Mouse (Mus musculus) cerebellum, adult (tissue): ENCODE measurements around the gene Slain1.
"Not testable (repeated sequence)": the region's sequence is repeated elsewhere in the genome, so short reads cannot be mapped to it uniquely, and the experiment has no call there.

Experiments used
- ATAC-seq: cut with Nextera tagmentation; 2 replicates; pipeline ENCODE4 v1.9.2; 2017; ENCODE audit warnings: mild to moderate bottlenecking, moderate library complexity, mixed read lengths; ENCODE audit not compliant: insufficient number of reproducible peaks, low FRiP score, low TSS enrichment

The Slain1 gene

DNA sequence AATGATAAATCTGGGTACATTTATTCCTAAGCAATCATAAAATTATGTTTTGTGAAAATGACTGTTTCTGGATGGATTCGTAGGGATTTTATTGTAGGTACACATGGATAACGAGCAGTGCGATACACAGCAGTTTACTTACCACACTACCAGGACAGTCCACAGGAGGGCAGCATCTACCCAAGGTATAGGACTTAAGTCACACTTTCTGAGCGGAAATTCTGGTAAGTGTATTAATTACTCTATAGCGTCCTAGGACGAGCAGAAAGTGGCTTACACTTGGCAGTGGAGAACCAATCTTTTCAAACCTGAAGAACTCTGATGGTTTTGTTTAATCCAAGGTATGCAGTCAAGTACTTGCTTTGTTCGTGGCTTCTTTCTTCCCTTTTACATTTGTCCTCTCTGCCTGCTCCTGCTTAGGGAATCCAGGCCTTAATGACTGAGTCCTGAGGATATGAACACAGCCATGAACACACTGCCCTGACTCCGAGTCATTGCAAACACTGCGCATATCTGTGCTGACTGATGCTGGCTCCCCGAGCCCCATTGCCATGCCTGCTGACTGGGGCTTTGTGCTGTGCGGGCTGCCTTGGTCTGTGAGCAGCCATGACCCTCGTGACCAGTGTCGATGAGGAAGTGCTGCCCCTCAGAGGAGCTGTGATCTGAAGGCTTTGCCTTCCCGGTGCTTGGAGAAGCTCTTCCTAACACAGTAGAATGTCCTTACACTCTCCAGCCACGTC, 69.0 kb downstream of the Slain1 start:
- peak; percentile 62 for ATAC-seq

DNA sequence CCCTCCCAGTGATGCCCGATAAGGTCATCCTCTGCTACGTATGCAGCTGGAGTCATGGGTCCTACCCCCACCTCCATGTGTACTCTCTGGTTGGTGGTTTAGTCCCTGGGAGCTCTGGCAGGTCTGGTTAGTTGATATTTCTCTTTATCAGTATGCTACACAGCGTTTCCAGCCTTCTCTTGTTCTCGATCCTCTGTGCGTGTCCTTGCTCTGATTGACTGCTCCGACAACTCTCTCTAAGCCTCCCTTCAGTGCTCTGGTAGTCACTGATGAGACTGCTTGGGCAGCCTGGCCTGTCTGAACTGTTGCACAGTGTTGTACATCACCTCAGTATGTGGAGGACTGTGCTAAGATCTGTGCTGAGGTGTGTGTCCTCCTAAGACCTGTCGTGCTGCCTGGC, 70.1 kb downstream of the Slain1 start:
- ATAC-seq = no peak

DNA sequence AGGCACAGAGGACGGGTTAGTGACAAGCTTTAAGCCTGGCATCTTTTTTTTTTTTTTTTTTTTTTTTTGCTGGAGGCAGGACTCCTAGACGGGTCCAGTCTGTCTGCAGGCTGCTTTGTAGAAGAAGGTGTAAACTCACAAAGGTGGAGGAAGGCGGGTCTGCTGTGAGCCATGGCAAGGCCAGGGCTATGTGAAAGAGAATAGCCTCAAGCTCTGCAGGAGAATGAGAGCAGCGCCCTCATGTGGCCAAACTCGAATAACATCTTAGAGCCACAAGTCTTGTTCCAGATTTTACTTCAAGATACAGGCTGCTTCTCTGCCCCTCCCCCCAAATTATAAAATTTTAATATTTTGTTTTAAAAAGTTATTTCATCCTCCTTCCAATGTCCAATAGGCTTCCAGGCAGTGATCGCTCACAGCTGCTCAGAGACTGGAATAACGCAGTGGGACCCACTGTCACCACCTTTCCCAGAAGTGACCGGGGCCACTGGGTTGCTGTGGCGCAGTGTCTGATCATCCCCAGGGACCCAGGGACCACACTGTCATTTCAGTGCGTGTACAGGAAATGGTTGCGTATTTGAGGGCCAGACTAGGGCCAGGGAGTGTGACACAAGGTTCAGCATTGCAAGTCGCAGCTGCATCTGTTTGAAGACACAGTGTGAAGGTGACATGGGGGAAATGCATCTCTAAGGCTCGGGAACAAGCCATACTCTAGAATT, 70.8 kb downstream of the Slain1 start:
- 0 out of 2 replicates have a peak, but pooled peaks have one; percentile 49 for ATAC-seq

DNA sequence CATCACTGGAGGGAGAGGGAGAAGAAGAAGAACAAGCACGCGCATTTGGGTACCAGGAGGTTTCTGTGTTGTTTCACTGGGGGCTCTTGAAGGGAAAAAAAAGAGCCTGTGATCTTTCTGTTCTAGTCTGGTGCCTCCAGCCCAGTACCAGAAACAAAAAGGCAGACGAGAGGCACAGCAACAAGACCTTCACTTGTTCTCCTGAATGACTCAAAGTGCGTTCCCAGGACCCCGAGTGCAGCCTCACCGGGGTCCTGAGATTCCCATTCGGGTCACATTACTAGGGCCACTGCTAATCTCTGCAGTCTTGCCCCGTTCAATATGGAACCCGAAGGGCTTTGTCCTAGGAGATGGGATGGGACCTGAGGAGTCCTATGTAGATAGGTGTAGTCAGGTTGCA, 73.3 kb downstream of the Slain1 start:
- ATAC-seq = no peak

DNA sequence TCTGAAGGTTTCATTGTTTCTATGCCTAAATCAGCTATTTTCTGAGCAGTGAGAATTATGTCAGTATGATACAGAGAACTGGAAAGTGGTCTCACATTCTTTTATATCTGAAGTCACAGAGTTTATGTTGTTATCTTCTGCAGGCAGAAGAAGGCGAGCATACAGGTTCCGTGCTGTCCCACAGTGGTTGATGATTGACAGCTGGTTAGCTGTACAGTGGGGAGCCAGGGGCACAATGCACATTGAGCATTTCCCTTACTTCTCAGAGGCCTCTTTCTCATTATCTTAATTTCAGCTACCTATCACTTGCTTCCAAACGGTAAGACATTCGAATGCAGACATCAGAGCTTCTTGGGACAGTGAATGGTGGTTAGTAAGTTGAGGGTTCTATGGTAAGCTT, 73.8 kb downstream of the Slain1 start:
- ATAC-seq = no peak

DNA sequence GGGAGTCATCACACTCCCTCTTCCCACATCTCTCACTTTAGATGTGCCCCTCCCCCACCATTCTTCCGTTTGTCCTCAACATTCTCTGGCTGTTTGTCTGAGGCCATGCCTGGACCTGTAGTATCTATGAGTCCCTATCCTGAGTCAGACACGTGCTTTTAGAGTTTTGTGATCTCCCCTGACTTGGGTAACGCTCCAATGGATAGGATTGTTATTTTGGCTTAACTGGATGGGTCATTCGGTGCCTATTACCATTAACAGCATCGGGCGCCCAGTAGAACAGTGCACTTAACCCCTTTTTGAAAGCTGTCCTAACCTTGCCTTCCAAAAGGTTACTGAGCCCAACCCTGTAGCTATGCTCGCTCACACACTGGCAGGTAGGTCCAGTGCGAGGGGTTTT, 78.5 kb downstream of the Slain1 start:
- ATAC-seq = no peak

DNA sequence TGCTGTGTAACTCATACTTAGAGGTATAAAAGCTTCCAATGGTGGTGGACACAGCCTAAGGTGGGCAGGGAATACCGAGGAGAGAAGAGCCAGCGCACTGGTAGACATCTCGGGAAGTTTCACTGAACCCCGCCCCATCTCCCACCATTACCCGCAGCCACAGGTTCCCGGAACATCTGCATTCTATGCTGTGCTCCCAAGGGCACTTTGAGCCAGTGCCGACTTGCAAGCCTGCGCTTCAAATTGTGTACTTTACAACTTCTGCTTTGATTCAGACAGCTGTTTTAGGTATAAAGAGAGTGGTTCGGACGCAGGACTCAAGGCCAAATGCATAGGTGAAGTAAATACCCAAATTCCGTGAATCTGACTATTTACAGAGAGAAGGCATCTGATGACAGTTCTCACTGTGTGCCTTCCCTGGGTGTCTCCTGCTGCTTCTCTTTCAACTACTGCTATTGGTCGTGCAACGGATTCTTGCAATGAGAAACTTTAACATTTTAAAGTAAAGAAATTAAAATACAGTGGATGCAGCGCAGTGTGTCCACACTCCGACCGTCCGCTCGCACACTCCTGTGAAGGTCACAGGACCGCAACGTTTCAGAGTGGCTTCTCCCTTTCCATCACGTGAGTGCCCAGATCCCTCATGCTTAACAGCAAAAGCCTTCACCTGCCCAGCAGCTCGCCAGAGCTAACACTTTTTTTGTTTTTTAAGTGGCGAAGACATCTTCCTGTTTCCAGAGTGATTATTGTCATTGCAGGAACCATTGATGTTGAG, 79.1 kb downstream of the Slain1 start:
- ATAC-seq = no peak

DNA sequence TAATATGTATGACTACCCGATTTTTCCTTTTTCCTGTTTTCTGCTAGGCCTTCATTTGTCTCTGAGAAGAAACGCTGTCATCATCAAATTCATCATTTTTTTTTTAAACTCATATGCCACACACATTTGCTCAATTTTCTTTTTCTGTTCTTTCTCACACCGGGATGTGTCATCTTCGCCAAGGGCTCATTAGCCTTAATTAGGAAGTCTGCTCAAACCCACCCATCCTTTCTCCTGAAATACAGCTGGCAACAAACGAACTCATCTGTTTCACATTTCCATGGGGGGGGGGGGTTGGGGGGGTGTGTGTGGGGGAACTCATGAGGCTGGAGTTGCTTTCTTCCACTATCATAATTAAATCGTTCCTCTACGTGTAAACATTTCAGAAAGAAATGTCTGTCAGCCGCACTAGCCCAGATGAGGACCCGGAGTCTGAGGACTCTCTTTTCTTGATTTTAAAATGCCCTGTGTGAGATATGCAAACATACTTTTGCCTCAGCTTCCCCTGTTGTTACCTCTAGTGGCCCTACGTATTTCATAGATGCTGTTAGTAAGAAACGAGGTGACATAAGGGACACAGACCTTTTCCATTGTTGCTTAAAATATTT, 79.8 kb downstream of the Slain1 start:
- no peak for ATAC-seq

DNA sequence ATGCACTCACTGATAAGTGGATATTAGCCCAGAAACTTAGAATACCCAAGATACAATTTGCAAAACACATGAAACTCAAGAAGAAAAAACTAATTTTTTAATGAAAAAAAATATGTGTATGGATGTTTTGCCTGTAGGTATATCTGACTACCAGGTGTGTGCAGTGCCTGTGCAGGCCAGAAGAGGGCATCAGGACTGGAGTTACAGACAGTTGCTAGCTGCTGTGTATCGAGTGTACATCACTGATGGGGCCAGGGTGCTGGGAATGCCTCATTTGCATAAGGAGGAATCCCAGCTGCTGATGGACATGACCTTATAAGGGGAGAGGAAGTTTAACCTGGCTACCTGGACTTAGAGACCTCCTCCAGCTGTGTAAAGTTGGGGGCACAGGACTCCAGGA, 82.6 kb downstream of the Slain1 start:
- ATAC-seq = no peak

DNA sequence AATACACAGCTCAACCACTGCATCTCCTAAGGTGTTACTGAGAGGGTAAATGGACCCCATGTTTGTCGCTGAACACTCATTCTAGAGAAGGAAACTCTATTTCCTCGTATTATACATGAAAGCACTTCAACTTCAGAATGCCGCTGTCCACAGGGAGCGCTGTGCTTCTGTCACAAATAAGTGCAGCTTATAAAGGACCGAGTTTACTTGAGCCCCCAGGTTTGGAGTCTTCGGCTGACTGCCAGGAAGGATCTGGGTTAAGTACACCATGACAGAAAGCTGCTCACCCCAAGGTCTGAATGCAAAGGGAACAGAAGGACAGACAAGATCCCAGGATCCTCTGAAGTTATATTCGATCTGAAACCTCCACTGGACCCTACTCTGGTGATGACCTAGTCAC, 91.2 kb downstream of the Slain1 start:
- no peak for ATAC-seq

DNA sequence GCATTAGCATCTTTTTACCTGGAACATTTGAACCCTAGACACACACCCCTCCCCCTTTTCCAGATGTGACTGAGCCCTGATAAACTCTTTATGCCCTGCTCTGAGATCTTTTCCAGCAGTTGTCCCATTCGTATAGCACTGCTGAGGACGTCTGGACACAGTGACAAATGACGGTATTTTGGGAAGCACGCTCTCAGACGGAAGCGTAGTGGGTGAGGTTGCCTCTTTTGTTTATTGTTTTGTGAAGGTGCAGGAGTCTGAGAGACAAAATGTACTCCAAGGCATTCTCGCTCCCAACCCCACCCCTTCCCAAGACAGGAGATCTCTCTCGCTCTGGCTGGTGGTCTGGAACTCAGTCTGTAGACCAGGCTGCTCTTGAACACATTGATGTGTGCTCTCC, 92.1 kb downstream of the Slain1 start:
- no peak for ATAC-seq

DNA sequence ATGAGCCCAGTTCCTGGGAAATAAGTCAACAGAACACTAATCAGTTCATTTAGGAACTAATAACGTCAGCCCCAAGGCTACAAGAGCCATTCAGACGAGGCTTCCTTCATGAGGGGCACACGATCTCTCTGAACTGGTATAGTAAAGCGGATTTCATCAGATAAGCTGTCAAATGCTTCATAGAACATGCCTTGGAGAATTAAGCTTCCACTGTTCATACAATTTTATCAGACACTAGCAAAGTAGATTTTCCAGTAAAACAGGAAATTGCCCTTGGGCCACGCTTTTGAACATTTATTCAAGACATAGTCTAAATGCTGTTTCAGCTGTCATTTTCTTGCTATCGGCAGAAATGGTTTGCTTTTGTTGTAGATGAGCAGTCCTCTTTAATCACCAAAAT, 97.3 kb downstream of the Slain1 start:
- ATAC-seq = no peak

DNA sequence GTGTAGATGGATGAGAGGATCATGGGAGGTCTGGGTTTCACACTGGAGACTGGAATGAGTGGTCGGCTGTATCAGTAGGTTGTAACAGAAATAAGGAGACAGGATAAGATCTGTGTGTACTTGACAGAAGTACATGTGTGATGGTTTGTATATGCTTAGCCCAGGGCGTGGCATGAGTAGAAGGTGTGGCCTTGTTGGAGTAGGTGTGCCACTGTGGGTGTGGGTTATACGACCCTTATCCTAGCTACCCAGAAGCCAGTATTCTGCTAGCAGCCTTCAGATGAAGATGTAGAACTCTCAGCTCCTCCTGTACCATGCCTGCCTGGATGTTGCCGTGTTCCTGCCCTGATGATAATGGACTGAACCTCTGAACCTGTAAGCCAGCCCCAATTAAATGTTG, 100.6 kb downstream of the Slain1 start:
- not testable (repeated sequence) for ATAC-seq

DNA sequence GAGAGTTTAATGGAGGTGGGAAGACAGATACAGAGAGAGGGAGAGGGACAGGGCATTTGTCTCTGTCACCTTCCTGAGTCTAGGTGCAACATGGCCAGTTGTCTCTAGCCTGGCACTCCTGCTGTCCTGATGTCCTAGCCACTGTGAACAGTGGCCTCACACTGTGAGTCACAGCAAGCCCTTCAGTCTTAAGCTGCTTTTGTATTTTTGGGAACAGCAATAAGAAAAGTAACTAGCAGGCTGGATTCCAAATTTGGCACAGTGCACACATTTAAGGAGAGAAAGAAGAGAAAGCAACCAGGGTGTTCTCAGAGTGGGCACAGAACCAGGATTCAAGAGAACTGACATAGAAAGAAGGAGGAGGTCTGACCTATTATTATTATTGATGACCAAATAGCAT, 101.4 kb downstream of the Slain1 start:
- ATAC-seq = no peak

DNA sequence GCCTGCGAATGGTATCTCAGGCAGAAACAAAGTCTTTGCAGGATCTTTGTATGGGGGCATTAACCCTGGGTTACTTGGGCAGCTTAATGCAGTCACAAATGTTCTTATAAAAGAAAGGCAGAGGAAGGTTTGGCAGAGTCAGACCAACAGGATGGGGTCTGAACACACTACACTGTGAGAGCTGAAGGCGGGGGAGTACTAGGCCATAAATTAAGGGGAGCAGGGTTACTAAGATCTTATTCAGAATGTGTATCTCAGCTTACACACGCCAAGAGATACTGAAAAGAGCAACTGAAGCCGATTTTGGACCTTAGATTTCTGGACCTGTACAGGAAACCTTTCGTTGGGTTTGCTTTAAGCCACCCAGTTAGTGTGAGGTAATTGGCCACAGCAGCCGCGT, 102.7 kb downstream of the Slain1 start:
- ATAC-seq = no peak

DNA sequence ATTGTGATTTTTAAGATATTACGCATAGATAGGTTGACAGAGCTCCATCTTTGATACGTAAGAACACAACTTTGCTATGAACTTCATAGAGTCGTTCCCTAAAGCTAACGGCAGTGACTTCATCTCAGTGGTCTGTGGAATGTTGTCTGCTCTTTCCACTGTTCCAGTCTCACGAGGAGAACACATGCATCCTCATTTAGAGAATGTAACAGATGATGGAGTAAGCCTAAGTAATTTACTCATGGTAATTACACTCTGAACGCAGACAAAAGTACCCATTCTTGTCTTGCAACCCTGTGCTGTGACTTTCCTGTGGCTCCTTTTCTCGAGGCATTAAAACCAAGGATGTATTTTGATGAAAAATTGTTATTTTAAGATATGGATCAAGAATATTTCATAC, 104.0 kb downstream of the Slain1 start:
- ATAC-seq = no peak

DNA sequence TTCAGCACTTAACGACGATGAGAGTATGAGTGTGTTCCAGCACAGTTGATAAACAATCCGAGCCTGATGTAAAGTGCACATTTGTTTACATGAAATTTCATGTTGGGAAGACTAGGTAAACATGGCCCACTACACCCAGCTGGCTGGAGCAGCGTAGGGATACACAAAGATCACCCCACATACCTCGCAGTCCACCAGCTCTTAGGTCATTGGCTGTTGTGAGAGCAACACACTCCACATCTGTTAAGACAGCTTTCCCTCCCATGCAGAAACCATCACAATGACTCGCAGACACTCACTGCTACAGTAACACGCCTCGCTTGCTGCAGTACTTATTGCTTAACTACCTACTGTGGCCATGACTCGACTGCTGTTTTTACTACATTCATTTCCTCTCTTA, 104.4 kb downstream of the Slain1 start:
- ATAC-seq = no peak
